Mouse (Mus musculus): ENCODE measurements around the gene Dpp6.

The Dpp6 gene

DNA sequence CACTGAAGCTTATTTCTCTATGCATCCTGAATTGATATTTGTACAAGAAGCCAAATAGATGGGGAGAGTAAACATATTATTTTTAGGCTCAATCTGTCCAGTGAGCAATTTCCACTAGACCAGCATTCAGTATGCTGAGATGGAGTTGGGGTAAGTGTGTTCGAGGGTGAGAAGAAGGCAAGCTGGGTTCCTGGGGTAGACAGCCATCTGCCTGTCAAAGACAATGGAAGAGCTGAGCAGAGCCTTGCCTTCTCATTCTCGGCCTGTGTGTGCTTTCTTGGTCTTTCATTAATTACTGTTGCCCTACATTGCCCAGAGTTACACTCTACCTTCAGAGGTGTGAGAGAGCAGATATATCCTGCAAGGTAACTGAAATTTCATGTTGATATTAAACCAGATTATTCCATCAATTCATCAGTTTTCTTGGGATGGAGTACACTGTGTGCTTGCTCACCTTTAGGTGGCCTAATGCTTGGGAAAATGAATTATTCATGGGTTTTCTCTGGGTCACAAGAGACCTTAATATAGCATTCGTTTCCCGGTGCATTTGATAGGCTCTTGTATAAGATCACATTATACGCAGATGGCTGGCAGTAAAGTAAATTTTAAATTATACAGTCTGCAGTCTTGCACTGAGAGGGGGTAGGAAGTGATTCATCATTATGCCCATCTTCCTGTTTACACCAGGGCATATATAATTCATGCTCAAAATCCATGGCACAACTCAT is 374.4 kb downstream of the Dpp6 start:
- in situ Hi-C loops (cut with MboI, MseI): no loop called here

DNA sequence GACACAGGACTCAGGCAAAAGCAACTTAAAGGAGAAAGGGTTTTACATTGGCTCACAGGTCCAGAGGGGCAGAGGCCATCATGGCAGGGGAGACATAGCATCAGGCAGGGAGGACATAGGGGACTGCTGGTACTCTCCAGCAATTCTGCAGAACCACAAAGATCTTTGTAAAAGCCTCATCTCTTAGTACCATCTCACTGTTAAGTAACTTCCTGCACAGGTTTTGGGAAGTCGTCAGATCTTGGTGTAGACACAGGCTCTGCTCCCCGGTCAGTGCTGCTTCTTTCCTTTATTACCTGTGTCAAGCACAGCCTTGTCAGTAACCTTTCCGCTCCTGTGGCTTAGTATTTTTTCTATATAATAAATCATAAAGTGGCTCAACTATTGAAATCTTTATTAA is 377.2 kb downstream of the Dpp6 start:
- in situ Hi-C loops (cut with MboI, MseI): no loop called here

DNA sequence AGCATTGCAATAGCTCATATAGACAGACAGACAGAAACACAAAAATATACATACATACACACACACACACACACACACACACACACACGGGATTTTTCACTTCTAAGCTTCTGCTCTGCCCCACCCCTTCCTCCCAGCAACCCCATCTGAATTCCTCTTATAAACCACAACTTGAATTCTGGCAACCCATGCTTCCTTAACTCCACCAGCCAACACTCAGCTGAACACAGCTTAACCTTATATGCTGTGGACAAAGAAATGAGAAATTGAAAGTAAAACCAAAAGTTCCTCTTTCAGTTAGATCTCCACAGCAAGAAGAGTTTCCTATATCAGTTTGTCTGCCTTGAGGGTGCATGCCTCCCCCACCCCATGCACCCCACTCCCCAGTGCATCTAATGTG is 378.0 kb downstream of the Dpp6 start:
- in situ Hi-C loops (cut with MboI, MseI): no loop called here

DNA sequence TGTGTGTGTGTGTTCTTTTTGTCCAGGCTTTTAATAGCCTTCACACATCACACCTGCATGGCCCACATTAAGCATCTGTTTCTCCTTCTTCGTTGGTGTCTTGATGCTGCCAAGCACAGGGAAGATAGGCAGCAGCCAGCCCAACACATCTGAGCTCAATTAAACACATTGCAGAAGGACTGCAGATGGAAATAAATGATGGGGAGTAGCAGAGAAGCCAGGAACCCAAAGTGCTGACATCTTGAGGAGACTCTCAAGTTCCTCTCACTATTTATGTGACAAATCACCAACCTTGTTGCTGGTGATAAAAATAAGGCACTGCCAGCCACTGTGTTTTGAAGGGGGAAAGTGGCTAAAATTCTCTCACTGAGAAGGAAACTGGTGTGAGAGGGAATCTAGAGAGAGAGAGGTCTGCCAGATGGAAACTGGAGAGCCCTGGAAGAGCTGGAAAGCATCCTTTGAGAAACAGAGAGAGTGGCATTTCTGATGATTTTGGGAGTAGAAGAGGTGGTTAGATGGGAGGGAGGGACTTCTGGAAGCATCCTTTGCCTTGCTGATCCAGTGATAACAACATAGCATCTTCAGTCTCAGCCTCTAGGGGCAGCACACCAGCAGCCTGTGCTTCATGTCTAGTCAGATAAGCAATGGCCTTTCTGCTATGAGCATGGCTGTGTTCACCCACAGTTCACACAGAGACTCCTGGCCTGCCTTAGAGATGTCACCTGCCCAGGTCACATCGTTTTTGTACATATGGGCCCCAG is 383.8 kb downstream of the Dpp6 start:
- in situ Hi-C loops (cut with MboI, MseI): loop anchor here (25.0 kb wide), 1 partner anchor 1638 kb away; no protein-coding TSS in a partner anchor

DNA sequence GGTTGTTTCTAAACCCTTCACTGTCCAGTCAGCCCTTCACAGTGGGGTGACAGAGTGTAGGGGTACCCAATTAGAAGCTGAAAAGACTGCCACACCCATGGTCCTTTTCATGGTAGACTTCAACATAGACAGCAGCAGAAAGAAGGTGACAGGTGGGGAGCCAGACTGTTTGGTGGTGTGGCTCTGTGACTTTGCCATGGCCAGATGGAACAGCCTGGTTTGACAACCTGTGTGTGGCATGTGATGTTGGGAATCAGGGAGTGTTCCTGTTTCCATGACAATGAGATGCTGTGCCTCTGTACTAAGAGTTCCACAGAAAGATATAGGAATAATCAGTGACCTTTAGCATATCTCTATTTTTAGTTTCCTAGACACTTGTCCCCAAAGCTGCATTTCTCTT is 386.1 kb downstream of the Dpp6 start:
- in situ Hi-C loops (cut with MboI, MseI): loop anchor here (25.0 kb wide), 1 partner anchor 1641 kb away; no protein-coding TSS in a partner anchor

DNA sequence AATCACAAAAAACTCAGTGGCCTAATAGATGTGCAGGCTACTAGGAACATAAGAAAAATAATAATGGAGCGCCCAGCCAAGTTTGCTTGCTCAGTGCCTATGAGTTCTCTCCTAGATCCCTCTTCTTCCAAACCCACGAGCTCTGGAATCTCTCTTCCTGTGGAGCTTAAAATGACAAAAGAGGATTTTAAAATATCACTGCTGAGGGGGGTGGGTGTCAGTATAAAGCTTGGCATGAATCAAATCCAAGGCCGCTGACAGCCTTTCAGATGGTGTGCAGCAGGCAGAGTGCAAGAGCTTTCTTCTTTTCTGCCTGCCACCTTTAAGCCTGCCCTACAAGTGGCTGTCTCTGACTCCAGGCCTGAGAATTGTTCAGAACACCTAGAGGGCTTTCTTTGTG is 387.7 kb downstream of the Dpp6 start:
- in situ Hi-C loops (cut with MboI, MseI): loop anchor here (5.0 to 25.0 kb wide), 2 partner anchors 77 to 1642 kb away; no protein-coding TSS in a partner anchor

DNA sequence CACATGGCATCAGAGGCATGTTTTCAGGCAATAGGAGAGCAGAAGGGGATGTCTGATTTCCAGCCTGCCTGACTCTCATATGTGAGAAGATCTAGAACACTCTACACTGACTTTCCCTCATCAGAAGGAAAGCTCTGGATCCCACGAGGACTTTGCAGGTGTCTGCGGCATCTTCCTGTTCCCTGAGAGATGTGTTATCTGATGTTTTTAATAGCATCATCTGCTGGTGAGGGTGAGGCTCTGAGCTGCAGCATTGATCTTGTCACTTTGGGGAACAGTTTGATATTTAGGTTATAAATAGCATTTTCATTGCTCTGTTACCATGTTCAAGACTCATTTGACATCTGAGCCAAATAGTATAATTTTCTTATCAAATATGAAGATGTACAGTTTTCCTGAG is 388.8 kb downstream of the Dpp6 start:
- in situ Hi-C loops (cut with MboI, MseI): loop anchor here (5.0 to 25.0 kb wide), 2 partner anchors 78 to 1643 kb away; no protein-coding TSS in a partner anchor

DNA sequence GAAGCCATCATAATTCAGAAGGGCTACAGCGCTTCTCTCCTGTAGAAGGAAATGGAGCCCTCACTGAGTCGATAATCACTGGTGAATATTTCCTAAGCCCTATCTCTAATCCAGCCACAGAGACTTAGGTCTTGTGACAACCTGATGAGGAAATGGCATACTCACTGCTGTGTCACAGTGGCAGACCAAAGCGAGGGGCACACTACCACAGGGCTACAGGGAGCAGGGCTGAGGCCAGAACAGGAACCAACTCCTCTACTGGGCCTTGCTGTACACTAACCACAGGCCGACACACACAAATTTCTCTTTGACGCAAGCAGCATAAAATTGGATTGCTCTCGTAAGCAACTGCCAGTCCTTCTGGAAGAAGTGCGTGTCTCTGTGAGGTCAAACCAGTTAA is 389.2 kb downstream of the Dpp6 start:
- in situ Hi-C loops (cut with MboI, MseI): loop anchor here (5.0 to 25.0 kb wide), 2 partner anchors 79 to 1644 kb away; no protein-coding TSS in a partner anchor

DNA sequence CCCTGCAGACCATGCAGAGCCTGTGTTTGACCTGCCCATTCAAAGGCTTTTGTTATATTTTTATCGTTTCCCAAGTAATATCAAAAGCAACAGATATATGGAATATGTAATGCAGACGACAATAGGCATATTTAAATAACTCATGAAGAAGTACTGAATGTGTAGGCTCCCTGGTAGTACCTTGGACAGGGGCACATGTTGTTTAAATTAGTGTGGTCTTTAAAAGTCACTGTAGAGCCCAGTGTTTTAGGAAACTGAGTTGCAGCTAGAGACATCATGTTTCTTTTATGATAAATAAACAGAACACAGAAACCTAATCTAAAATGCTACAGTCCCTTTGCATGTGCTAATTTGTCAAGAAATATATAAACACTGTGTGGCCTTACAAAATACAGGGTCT is 403.1 kb downstream of the Dpp6 start:
- in situ Hi-C loops (cut with MboI, MseI): loop anchor here (25.0 kb wide), 1 partner anchor 1658 kb away; no protein-coding TSS in a partner anchor

DNA sequence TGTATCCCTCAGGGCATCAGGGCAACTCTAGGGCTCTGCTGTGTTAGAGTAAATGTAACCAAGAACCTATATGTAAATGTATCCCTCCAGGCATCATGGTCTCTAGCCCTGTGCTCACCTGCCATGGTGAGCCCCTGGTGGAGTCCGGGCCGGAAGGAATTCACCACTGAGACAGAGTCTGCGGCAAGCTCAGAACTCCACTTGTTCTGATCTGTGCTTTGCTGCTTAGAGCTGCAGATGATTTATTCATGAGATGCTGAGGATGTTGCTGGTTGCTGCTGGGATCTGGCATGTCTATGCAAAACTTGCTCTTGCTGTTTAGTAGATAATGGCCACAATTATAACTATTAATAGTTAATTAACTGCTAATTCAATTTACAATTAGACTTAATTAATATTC is 425.1 kb downstream of the Dpp6 start:
- in situ Hi-C loops (cut with MboI, MseI): no loop called here

DNA sequence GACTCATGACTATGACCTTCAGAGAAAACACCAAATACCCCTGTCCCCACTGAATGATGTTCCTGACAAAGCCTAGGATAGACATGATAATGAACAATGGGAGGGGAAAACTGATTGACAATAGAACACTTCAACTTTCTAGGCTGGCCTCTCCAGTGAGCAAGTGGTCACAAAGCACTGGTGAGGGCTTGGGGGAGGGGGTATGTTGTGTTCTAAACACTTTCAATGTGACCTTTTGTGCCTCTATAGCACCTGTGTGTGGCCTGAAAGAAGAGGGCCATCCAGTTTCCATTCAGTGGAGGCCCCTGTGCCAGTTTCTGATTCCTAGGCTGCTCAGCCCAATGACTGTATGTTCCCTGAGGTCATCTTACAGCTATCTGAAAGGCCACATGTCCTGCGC is 426.2 kb downstream of the Dpp6 start:
- in situ Hi-C loops (cut with MboI, MseI): no loop called here

DNA sequence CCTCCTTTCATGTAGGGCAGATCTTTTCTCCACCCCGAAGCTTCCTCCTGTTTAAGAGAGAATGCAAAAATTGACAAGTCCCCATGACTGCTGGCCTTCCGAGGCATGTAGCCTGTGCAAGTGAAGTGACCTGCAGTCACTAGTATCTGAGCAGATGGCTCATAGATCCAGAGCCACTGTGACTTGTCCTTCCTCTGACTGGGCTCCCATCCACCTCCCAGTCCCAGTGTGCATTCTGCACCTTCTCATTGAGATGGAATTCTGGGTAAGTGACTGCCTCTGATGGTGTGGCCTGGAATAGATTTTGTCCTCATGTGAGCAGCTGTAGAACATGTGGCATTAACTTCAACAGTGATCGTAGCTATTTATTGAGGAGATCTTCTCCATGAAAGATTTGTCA is 430.8 kb downstream of the Dpp6 start:
- in situ Hi-C loops (cut with MboI, MseI): no loop called here

DNA sequence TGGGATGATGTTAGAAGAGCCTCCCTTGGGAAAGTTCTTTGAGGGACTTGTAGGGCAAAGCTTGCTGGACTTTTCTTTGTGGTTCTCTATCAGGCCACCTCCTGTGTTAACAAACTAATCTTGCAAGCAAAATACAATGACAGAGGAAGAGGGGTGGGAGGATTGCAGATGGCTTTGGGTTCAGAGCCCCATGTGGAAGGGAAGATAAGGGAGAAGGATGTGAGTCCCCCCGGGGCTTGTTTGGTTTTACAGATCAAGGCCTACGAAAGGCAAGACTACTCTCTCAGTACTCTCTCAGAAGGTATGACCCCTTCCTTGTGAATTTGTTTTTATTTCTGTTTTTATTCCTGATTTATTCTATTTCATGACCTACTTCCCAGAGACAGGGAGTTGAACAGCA is 431.7 kb downstream of the Dpp6 start:
- in situ Hi-C loops (cut with MboI, MseI): no loop called here

DNA sequence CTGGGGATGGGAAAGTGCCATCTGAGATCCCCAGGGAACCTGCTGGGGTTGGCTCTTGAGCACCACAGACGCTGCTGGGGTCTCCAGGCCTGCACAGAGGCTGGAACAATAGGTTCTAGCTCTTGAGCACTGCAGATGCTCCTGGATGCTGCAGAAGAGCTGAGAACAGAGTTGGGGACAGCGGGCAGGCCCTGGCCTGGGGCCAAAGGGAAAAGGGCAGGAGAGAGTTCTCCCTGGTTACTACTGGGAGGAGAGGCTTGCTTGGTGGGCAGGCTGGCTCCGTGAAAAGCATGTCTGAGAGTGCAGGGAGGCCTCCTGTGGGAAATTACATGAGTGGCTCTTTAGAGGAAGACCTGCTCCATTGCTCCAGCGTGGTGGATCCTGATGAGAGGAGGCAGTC is 432.9 kb downstream of the Dpp6 start:
- in situ Hi-C loops (cut with MboI, MseI): loop anchor here (10.0 kb wide), 1 partner anchor 155 kb away; no protein-coding TSS in a partner anchor

DNA sequence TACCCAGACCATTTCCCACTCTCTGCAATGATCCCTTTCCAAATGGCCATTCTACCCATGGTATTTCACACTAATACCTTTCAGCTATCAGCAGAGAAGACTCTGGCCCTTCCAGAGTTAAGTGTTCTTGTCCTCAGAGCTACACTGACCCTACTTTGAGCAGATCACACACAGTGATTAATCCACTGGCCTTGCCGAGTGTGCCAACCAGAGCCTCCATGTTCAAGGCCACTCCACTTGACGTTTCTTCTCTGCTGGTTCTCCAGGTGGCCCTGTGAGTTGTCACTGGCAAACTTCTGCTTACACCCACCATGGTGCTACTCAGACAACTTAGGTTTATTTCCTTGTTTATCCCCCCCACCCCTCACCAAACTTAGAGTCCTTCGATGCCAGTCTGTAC is 433.9 kb downstream of the Dpp6 start:
- in situ Hi-C loops (cut with MboI, MseI): loop anchor here (10.0 kb wide), 1 partner anchor 154 kb away; no protein-coding TSS in a partner anchor

DNA sequence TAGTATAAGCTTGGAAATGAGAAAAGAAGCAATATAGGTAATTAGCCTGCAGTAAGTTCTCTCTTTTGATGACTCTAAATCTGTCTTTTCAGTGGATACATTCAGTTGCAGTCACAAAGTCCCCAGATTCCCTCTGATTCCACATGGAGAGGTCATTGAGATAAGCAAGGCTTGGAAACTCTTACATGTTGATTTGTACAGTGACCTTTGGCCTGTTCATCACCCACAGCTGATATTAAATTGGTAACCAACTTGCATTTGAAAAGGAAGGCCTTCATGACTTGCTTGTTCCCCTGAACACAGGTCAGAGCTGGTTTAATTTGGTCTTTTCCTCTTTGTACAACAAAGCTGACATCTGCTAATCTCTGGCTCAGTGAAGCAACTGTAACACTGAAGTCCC is 434.4 kb downstream of the Dpp6 start:
- in situ Hi-C loops (cut with MboI, MseI): loop anchor here (10.0 kb wide), 1 partner anchor 153 kb away; no protein-coding TSS in a partner anchor

DNA sequence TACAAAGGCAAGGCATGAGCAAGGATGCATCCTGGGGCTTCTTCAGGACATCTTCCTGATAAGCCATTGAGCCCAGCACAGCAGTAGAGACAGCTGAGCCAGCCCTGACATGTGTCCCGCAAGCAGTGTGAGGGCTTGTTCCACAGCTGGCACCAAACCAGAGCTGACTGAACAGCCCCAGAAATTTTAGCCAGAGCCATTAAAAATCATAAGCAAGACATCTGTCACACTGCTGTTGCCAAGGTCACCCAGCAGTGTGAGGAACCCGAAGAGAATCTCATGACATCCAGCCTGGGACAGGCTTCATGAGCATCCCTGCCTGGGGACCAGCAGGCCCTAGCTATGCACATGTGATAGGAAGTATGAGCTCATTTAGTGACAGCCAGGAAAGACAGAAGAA is 438.2 kb downstream of the Dpp6 start:
- in situ Hi-C loops (cut with MboI, MseI): loop anchor here (10.0 kb wide), 1 partner anchor 150 kb away; no protein-coding TSS in a partner anchor

DNA sequence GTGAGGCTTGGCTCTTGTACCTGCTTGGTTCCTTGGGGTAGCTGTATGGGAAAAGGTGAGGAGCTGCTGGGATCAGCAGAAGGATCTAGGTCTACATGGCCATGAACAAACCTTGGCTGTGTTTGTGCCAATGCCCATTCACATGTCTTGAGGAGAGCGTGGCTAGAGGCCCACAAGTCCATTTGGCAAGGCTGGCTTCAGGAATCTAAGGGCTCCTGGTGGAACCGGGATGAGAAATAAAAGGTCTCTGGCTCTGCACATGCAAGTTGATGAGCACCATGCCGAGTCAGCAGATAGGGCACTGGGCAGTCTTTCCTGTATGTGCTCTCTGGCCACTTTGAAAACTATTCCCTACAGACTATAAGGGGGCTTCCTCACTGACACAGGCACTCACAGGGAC is 441.6 kb downstream of the Dpp6 start:
- in situ Hi-C loops (cut with MboI, MseI): loop anchor here (10.0 kb wide), 1 partner anchor 146 kb away; no protein-coding TSS in a partner anchor

DNA sequence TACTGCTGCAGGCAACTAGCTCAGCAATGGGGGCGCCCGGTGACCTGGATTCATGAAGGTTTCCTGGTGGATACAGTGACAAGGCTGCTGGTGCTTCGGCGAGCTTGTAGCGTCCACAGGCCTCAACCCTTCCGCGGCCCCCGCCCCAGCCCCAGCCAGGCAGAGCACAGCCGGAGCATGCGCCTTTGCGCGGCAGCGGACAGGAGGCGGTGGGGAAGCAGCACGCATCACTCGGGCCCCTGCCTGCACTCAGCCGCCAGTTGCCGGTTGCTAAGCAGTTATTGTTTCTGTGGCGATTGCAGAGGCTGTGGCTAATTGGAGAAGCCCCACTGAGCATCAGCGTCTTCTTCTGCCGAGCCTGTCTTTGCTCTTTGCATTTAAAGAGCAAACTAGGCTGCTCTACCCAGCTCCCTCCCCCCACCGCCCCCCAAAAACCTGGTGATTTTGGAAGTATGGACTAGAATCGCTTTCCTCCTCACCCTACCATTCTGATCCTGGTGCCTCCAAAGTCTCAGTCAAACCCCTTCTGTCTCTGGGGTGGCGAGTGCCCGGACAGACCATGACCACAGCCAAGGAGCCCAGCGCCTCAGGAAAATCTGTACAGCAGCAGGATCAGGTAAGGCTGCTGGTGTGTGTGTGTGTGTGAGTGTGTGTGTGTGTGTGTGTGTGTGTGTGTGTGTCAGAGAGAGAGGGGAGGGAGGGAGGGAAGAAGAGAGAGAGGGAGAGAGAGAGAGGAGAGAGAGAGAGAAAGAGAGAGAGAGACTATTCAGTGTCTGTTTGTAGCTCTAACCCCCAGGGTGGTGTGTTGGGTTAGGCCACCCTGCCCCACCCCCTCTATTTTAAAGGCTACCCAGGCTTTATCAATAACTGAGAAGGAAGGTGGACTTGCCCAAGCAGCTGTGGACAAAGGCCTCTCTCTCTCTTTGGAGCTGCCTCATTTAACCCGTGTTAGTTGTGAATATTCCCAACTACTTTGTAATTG is 445.0 kb downstream of the Dpp6 start:
- in situ Hi-C loops (cut with MboI, MseI): no loop called here

DNA sequence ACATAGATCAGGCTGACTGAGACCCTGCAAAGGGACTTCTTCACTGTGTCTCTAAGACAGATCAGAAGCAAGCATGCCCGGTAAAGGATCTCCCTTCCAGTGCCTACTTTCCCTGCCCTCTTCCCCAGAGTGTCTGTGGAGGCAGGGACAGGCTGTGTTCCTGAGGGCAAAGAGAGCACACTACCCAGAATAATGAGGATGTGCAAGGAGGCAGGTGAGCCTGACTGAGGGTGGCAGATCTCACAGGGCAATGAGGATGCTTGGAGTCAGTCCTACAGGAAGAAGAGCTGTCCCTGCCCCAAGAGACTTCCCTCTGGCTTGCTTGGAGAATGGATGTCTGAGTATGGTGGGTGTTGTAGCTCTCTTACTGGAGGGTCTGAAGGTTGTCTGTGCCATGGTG is 445.7 kb downstream of the Dpp6 start:
- in situ Hi-C loops (cut with MboI, MseI): no loop called here

DNA sequence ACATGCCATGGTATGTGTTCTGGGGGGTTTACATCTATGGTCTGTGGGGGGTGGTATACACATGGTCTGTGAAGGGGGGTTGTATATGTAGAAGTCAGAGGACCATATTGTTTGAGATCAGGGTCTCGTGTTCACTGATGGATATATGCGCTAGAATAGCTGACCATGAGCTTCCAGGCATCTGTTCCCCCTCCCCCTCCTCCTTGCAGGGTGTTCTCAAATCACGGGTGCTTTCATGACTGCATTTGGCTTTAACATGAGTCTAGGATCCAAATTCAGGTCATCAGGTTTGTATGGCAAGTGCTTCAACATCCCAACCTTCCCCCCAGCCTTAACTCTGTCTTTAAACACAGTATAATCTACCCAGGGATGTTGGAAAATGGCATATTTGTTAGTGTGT is 448.3 kb downstream of the Dpp6 start:
- in situ Hi-C loops (cut with MboI, MseI): no loop called here
